Mouse (Mus musculus): ENCODE results near the gene Amhr2.

Gene Amhr2

GRCm38 (mm10) chr15:102423602-102424240, 21.4 kb upstream of the Amhr2 start:
- DNase-seq (ENCODE audit: low spot score in 2 of 2): no peak

GRCm38 (mm10) chr15:102424657-102425056, 20.5 kb upstream of the Amhr2 start:
- DNase-seq (ENCODE audit: low spot score in 2 of 2): no peak

GRCm38 (mm10) chr15:102426963-102427362, 18.2 kb upstream of the Amhr2 start:
- no peak for DNase-seq (ENCODE audit: low spot score in 2 of 2)

- DNase-seq (ENCODE audit: low spot score in 2 of 2): no peak
Observed at GRCm38 (mm10) chr15:102432046-102432445, 13.1 kb upstream of the Amhr2 start.

GRCm38 (mm10) chr15:102433173-102433572, 12.0 kb upstream of the Amhr2 start:
- no peak for DNase-seq (ENCODE audit: low spot score in 2 of 2)

- peak; percentile 65 to 80 for DNase-seq (ENCODE audit: low spot score in 2 of 2)
Observed at GRCm38 (mm10) chr15:102442490-102442889, 2.7 kb upstream of the Amhr2 start.

GRCm38 (mm10) chr15:102446448-102446847, 1.3 kb downstream of the Amhr2 start:
- DNase-seq (ENCODE audit: low spot score in 2 of 2): no peak

- no peak for DNase-seq (ENCODE audit: low spot score in 2 of 2)
Observed at GRCm38 (mm10) chr15:102449366-102449765, 4.2 kb downstream of the Amhr2 start.

GRCm38 (mm10) chr15:102450928-102451327, 5.8 kb downstream of the Amhr2 start:
- no peak for DNase-seq (ENCODE audit: low spot score in 2 of 2)

- DNase-seq (ENCODE audit: low spot score in 2 of 2): no peak
Observed at GRCm38 (mm10) chr15:102451666-102452430, 6.7 kb downstream of the Amhr2 start.

GRCm38 (mm10) chr15:102455993-102456392, 10.8 kb downstream of the Amhr2 start:
- no peak for DNase-seq (ENCODE audit: low spot score in 2 of 2)

- DNase-seq (ENCODE audit: low spot score in 2 of 2): no peak
Observed at GRCm38 (mm10) chr15:102458050-102458736, 13.0 kb downstream of the Amhr2 start.

GRCm38 (mm10) chr15:102458904-102459317, 13.7 kb downstream of the Amhr2 start, which contains the start of gene Prr13:
Gene Prr13, plus strand, starts transcription at chr15:102459028.
- DNase-seq (ENCODE audit: low spot score in 2 of 2): peak; percentile 84 to 93

- no peak for DNase-seq (ENCODE audit: low spot score in 2 of 2)
Observed at GRCm38 (mm10) chr15:102459381-102459780, 14.2 kb downstream of the Amhr2 start.

GRCm38 (mm10) chr15:102459847-102460246, 14.7 kb downstream of the Amhr2 start:
- DNase-seq (ENCODE audit: low spot score in 2 of 2): no peak

- DNase-seq (ENCODE audit: low spot score in 2 of 2): no peak
Observed at GRCm38 (mm10) chr15:102460409-102460808, 15.2 kb downstream of the Amhr2 start.

- DNase-seq (ENCODE audit: low spot score in 2 of 2): no peak
Observed at GRCm38 (mm10) chr15:102460971-102461370, 15.8 kb downstream of the Amhr2 start.

GRCm38 (mm10) chr15:102461430-102462075, 16.4 kb downstream of the Amhr2 start:
- DNase-seq (ENCODE audit: low spot score in 2 of 2): no peak

- DNase-seq (ENCODE audit: low spot score in 2 of 2): no peak
Observed at GRCm38 (mm10) chr15:102463666-102464065, 18.5 kb downstream of the Amhr2 start.

GRCm38 (mm10) chr15:102468675-102469370, 23.7 kb downstream of the Amhr2 start:
- DNase-seq (ENCODE audit: low spot score in 2 of 2): no peak

GRCm38 (mm10) chr15:102470183-102470604, 25.0 kb downstream of the Amhr2 start, which contains the start of gene Pcbp2:
Gene Pcbp2, plus strand, starts transcription at chr15:102470539.
- peak; percentile 80 to 95 for DNase-seq (ENCODE audit: low spot score in 2 of 2)

Measured in urinary bladder, adult 18-20 months (tissue).